Mouse (Mus musculus) cerebellum, adult 2 months (tissue): Measurements from ENCODE around the gene Limk1.
"Not testable (repeated sequence)": the region's sequence is repeated elsewhere in the genome, so short reads cannot be mapped to it uniquely, and the experiment has no call there.

Source experiments
- CTCF ChIP-seq: fragments of 200-500 bp; IDR thresholded peaks from 2 replicates; pipeline ENCODE4 v1.5.1; 2011; ENCODE audit warnings: low read depth, mild to moderate bottlenecking, control low read depth, low read length, moderate library complexity, borderline replicate concordance; ENCODE audit not compliant: insufficient read depth
- POLR2A ChIP-seq: fragments of 200-500 bp; IDR thresholded peaks from 2 replicates; pipeline ENCODE4 v1.6.1; 2011; ENCODE audit warnings: low read length, control low read depth, borderline replicate concordance; ENCODE audit not compliant: insufficient read depth

- not testable (repeated sequence) for TF ChIP-seq CTCF, POLR2A
These were observed 39.4 kb downstream of the Limk1 start for GRCm38 (mm10) chr5:134648976-134649375.
